Mouse (Mus musculus): ENCODE measurements around the gene Socs7. TPM values are rescaled to one million over a fixed set of nuclear protein-coding genes. Genes with fewer than 3 reads are reported as not detected.
A peak's percentile ranks its signal among the peaks of the same experiment; 100 is the strongest.

Gene Socs7
- polyA plus RNA-seq, 1 experiment from 2014 or later = 9.0 TPM

GRCm38 (mm10) chr11:97441036-97441657, 78.8 kb downstream of the Socs7 start:
- no peak overlapping the region for H3K9ac ChIP-seq
- peak overlapping the region; percentile 55 for H3K4me2 ChIP-seq
- H3K27ac ChIP-seq (replicated peaks) = no peak overlapping the region
- 38% methylated on average over 15 of the region's 15 CpGs for WGBS
- peaks cover 16% of the 10 kb centered on the region for H3K27me3 ChIP-seq
- no peaks in the 10 kb centered on the region for H3K9me3 ChIP-seq
- no peak overlapping the region for H3K4me3 ChIP-seq
- peaks cover 5% of the 10 kb centered on the region; the same call in 1 of the 2 replicates for H3K36me3 ChIP-seq
- peaks cover 28% of the 10 kb centered on the region for H3K4me1 ChIP-seq (replicated peaks)
- ATAC-seq (ENCODE audit: low FRiP score, low read depth) = no peak

GRCm38 (mm10) chr11:97441658-97442125, 79.3 kb downstream of the Socs7 start:
- H3K27ac ChIP-seq (replicated peaks) = no peak overlapping the region
- peaks cover 16% of the 10 kb centered on the region for H3K27me3 ChIP-seq
- no peak for ATAC-seq (ENCODE audit: low FRiP score, low read depth)

GRCm38 (mm10) chr11:97442891-97443675, 80.7 kb downstream of the Socs7 start:
- Histone ChIP-seq H3K4me1 (replicated peaks) (peaks cover 28% of the 10 kb centered on the region), H3K9me3 (no peaks in the 10 kb centered on the region), H3K9ac (no peak overlapping the region), H3K27ac (replicated peaks) (no peak overlapping the region), H3K4me2 (no peak overlapping the region), H3K36me3 (peaks cover 5% of the 10 kb centered on the region; the same call in 1 of the 2 replicates), H3K4me3 (no peak overlapping the region), H3K27me3 (peaks cover 16% of the 10 kb centered on the region)
- WGBS = 87% methylated on average over 11 of the region's 11 CpGs
- no peak for ATAC-seq (ENCODE audit: low FRiP score, low read depth)

More at GRCm38 (mm10) chr11:97441658-97442125, 79.3 kb downstream of the Socs7 start:
- H3K36me3 ChIP-seq = peaks cover 5% of the 10 kb centered on the region; the same call in 1 of the 2 replicates
- H3K4me1 ChIP-seq (replicated peaks) = peaks cover 28% of the 10 kb centered on the region
- peak overlapping the region; percentile 55 for H3K4me2 ChIP-seq
- H3K4me3 ChIP-seq = no peak overlapping the region
- no peaks in the 10 kb centered on the region for H3K9me3 ChIP-seq
- WGBS = 8% methylated on average over 3 of the region's 3 CpGs
- H3K9ac ChIP-seq = no peak overlapping the region

GRCm38 (mm10) chr11:97445596-97445995, 83.2 kb downstream of the Socs7 start:
- Histone ChIP-seq H3K36me3 (peaks cover 5% of the 10 kb centered on the region; the same call in 1 of the 2 replicates), H3K27ac (replicated peaks) (no peak overlapping the region), H3K4me1 (replicated peaks) (peaks cover 41% of the 10 kb centered on the region), H3K27me3 (no peaks in the 10 kb centered on the region), H3K4me2 (no peak overlapping the region), H3K9me3 (no peaks in the 10 kb centered on the region), H3K4me3 (no peak overlapping the region), H3K9ac (no peak overlapping the region)
- ATAC-seq (ENCODE audit: low FRiP score, low read depth) = no peak
- 67% methylated on average over 6 of the region's 6 CpGs for WGBS

GRCm38 (mm10) chr11:97445999-97446511, 83.7 kb downstream of the Socs7 start:
- H3K9ac ChIP-seq = no peak overlapping the region

GRCm38 (mm10) chr11:97447979-97448378, 85.6 kb downstream of the Socs7 start:
- no peak overlapping the region for H3K4me2 ChIP-seq
- H3K9me3 ChIP-seq = no peaks in the 10 kb centered on the region
- H3K4me1 ChIP-seq (replicated peaks) = peaks cover 44% of the 10 kb centered on the region
- no peaks in the 10 kb centered on the region for H3K27me3 ChIP-seq
- WGBS = 80% methylated on average over 7 of the region's 7 CpGs
- ATAC-seq (ENCODE audit: low FRiP score, low read depth) = no peak
- no peak overlapping the region for H3K9ac ChIP-seq
- no peak overlapping the region for H3K27ac ChIP-seq (replicated peaks)
- no peak overlapping the region for H3K4me3 ChIP-seq
- peaks cover 11% of the 10 kb centered on the region; the same call in 1 of the 2 replicates for H3K36me3 ChIP-seq

More at GRCm38 (mm10) chr11:97445999-97446511, 83.7 kb downstream of the Socs7 start:
- no peak for ATAC-seq (ENCODE audit: low FRiP score, low read depth)
- Histone ChIP-seq H3K9me3 (no peaks in the 10 kb centered on the region), H3K27ac (replicated peaks) (no peak overlapping the region), H3K27me3 (no peaks in the 10 kb centered on the region), H3K4me2 (no peak overlapping the region), H3K36me3 (peaks cover 5% of the 10 kb centered on the region; the same call in 1 of the 2 replicates), H3K4me3 (no peak overlapping the region), H3K4me1 (replicated peaks) (peaks cover 42% of the 10 kb centered on the region)
- 78% methylated on average over 4 of the region's 4 CpGs for WGBS

Other genes with a start within 250 kb of the Socs7 start
- gene Tbx21, start 247.2 kb upstream of the Socs7 start, polyA plus RNA-seq (2015; fragmentation: Nextera tagmentation; extraction: Ambion mirVana) = 0.13 TPM in 1 of 2 replicates, not detected in the other
- 10.3 and 11.1 TPM in 2 replicates for gene Tbkbp1, start 211.1 kb upstream of the Socs7 start, polyA plus RNA-seq (2015; fragmentation: Nextera tagmentation; extraction: Ambion mirVana)
- 31.8 and 33.9 TPM in 2 replicates for gene Kpnb1, start 174.7 kb upstream of the Socs7 start, polyA plus RNA-seq (2015; fragmentation: Nextera tagmentation; extraction: Ambion mirVana)
- gene Npepps, start 81.9 kb upstream of the Socs7 start, polyA plus RNA-seq (2015; fragmentation: Nextera tagmentation; extraction: Ambion mirVana) = 131 and 142 TPM in 2 replicates
- gene Mrpl45, start 46.8 kb upstream of the Socs7 start, polyA plus RNA-seq (2015; fragmentation: Nextera tagmentation; extraction: Ambion mirVana) = 36.8 and 38.2 TPM in 2 replicates
- 0.12 and 0.30 TPM in 2 replicates for gene Gpr179, start 10.5 kb upstream of the Socs7 start, polyA plus RNA-seq (2015; fragmentation: Nextera tagmentation; extraction: Ambion mirVana)
- gene Arhgap23, start 53.0 kb downstream of the Socs7 start, polyA plus RNA-seq (2015; fragmentation: Nextera tagmentation; extraction: Ambion mirVana) = 9.9 and 10.1 TPM in 2 replicates
- 1.2 and 1.3 TPM in 2 replicates for gene 4933428G20Rik, start 137.8 kb downstream of the Socs7 start, polyA plus RNA-seq (2015; fragmentation: Nextera tagmentation; extraction: Ambion mirVana)
- 11.9 TPM in 2 replicates for gene Srcin1, start 213.6 kb downstream of the Socs7 start, polyA plus RNA-seq (2015; fragmentation: Nextera tagmentation; extraction: Ambion mirVana)